ENCODE assay signal across 8 mouse cellular contexts in the genomic region with DNA sequence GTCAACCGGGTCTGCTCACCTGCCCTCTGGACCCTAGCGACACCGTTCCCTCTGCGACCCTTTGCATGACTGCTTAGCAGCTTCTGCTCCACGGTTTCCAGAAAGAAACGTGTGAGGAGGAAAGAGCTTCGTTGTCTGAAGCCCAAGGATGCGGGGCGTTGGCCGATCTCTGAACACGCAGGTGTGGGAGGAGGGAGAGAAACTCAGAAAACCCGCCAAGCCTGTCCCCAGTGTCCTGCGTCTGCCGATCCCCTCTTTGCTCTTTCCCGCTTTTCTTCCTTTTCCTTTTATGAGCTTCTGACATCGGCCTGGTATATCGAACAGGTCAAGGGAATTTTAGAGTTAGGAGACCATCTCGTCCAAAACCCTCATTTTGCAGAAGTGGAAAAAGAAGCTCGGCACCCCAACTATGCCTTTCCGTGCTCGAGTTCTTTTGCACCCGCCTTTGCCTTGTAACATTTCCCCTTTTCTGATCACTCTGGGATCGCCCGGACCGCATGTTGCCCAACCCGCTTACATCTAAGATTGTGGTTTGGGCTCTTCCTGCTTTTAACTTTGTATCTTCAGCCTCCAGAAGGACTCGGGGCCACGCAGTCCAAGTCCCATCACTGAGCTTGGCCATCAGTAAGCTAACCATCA. TPM values are rescaled to one million over a fixed set of nuclear protein-coding genes. Genes with fewer than 3 reads are reported as not detected.
A peak's percentile ranks its signal among the peaks of the same experiment; 100 is the strongest.
DNase-seq lines count a peak whose midpoint lies in the region; ATAC-seq and TF ChIP-seq lines count a peak whose summit lies in the region.

No protein-coding gene starts in this region.

- no peak overlapping the region for H3K27ac ChIP-seq in kidney, embryonic 16.5 days (ENCODE audit: low read length)
- no peak overlapping the region; the same call in 1 of the 2 replicates for H3K27ac ChIP-seq in embryonic fibroblast, embryonic 13.5 days (ENCODE audit: insufficient read depth, low read length)
- H3K27ac ChIP-seq in intestine, embryonic 15.5 days = peak overlapping the region; percentile 62; the same call in 1 of the 2 replicates
- H3K27ac ChIP-seq in stomach, embryonic 14.5 days (ENCODE audit: low read length) = peak overlapping the region; percentile 66; the same call in 1 of the 2 replicates

- no peaks in the 10 kb centered on the region for H3K9me3 ChIP-seq in kidney, embryonic 16.5 days (ENCODE audit: low read length)
- H3K9me3 ChIP-seq in intestine, embryonic 15.5 days = no peaks in the 10 kb centered on the region
- H3K9me3 ChIP-seq in megakaryocyte, embryonic 14.5 days = no peaks in the 10 kb centered on the region
- H3K9me3 ChIP-seq in stomach, embryonic 14.5 days (ENCODE audit: control insufficient read depth, low read depth, low read length) = no peaks in the 10 kb centered on the region

- H3K9ac ChIP-seq in kidney, embryonic 16.5 days (replicated peaks; ENCODE audit: low read length) = peak overlapping the region; percentile 68
- H3K9ac ChIP-seq in intestine, embryonic 15.5 days = peak overlapping the region; percentile 65
- peak overlapping the region; percentile 28 for H3K9ac ChIP-seq in stomach, embryonic 14.5 days (replicated peaks; ENCODE audit: low read depth, low read length)

- peaks cover 32% of the 10 kb centered on the region for H3K4me1 ChIP-seq in kidney, embryonic 16.5 days (ENCODE audit: insufficient read depth, low read length)
- peaks cover 11% of the 10 kb centered on the region for H3K4me1 ChIP-seq in embryonic fibroblast, embryonic 13.5 days (ENCODE audit: control insufficient read depth, insufficient read depth, low read length)
- H3K4me1 ChIP-seq in intestine, embryonic 15.5 days (replicated peaks) = peaks cover 19% of the 10 kb centered on the region
- peaks cover 65% of the 10 kb centered on the region for H3K4me1 ChIP-seq in megakaryocyte, embryonic 14.5 days
- H3K4me1 ChIP-seq in stomach, embryonic 14.5 days (ENCODE audit: control insufficient read depth, insufficient read depth, low read length) = peaks cover 13% of the 10 kb centered on the region

- no peaks in the 10 kb centered on the region for H3K27me3 ChIP-seq in kidney, embryonic 16.5 days (ENCODE audit: insufficient read depth, low read length)
- H3K27me3 ChIP-seq in intestine, embryonic 15.5 days (replicated peaks) = no peaks in the 10 kb centered on the region
- H3K27me3 ChIP-seq in megakaryocyte, embryonic 14.5 days (replicated peaks) = peaks cover 19% of the 10 kb centered on the region
- H3K27me3 ChIP-seq in stomach, embryonic 14.5 days (ENCODE audit: control insufficient read depth, insufficient read depth, low read length) = no peaks in the 10 kb centered on the region

- TF ChIP-seq CTCF in embryonic fibroblast, embryonic 13.5 days (IDR thresholded peaks at IDR 0.05; ENCODE audit: borderline replicate concordance, insufficient read depth, low read length) = no peak

- H3K4me3 ChIP-seq in kidney, embryonic 16.5 days (ENCODE audit: low read length) = peak overlapping the region; percentile 84
- H3K4me3 ChIP-seq in embryonic fibroblast, embryonic 13.5 days (ENCODE audit: insufficient read depth, low read length) = peak overlapping the region; percentile 81
- H3K4me3 ChIP-seq in intestine, embryonic 15.5 days (replicated peaks) = peak overlapping the region; percentile 85
- H3K4me3 ChIP-seq in megakaryocyte, embryonic 14.5 days (replicated peaks) = peak overlapping the region; percentile 95
- H3K4me3 ChIP-seq in stomach, embryonic 14.5 days (ENCODE audit: low read depth, low read length) = peak overlapping the region; percentile 87

- TF ChIP-seq POLR2A in embryonic fibroblast, embryonic 13.5 days (IDR thresholded peaks at IDR 0.05; ENCODE audit: low read depth, low read length) = no peak

- no peak for DNase-seq in kidney, adult 9 months
- DNase-seq in retina, embryonic 14.5 days (ENCODE audit: low spot score) = no peak

- no peak for ATAC-seq in kidney, embryonic 16.5 days (ENCODE audit: low FRiP score, low TSS enrichment)
- ATAC-seq in intestine, embryonic 15.5 days = no peak
- no peak for ATAC-seq in stomach, embryonic 14.5 days (ENCODE audit: insufficient number of reproducible peaks, insufficient read depth, low FRiP score, low read depth)
- ATAC-seq in inflammation-experienced regulatory T-cells, adult 6 months = no peak

- WGBS in kidney, embryonic 16.5 days = 1% methylated on average over 28 of the region's 28 CpGs
- WGBS in intestine, embryonic 15.5 days = under 1% methylated on average over 28 of the region's 28 CpGs
- WGBS in stomach, embryonic 14.5 days = 2% methylated on average over 28 of the region's 28 CpGs

- H3K4me2 ChIP-seq in kidney, embryonic 16.5 days (replicated peaks; ENCODE audit: low read depth, low read length) = peak overlapping the region; percentile 95
- H3K4me2 ChIP-seq in intestine, embryonic 15.5 days (replicated peaks) = peak overlapping the region; percentile 94
- peak overlapping the region; percentile 89 for H3K4me2 ChIP-seq in stomach, embryonic 14.5 days (replicated peaks; ENCODE audit: low read depth, low read length)

- H3K36me3 ChIP-seq in kidney, embryonic 16.5 days (ENCODE audit: insufficient read depth, low read length) = 0 out of 2 replicates have a peak, but pooled peaks cover 7% of the 10 kb centered on the region
- H3K36me3 ChIP-seq in intestine, embryonic 15.5 days = no peaks in the 10 kb centered on the region
- H3K36me3 ChIP-seq in megakaryocyte, embryonic 14.5 days (replicated peaks; ENCODE audit: low read length) = peaks cover 15% of the 10 kb centered on the region
- 0 out of 2 replicates have a peak, but pooled peaks cover 5% of the 10 kb centered on the region for H3K36me3 ChIP-seq in stomach, embryonic 14.5 days (ENCODE audit: control insufficient read depth, insufficient read depth, low read length)

RNA-seq across cellular contexts. Expression of gene E2f8, which starts 0.7 kb away (rescaled TPM):
- polyA plus RNA-seq in kidney, embryonic 16.5 days (2015; fragmentation: Nextera tagmentation; extraction: Ambion mirVana) = 16.5 and 22.4 TPM in 2 replicates
- polyA plus RNA-seq in embryonic fibroblast, embryonic 13.5 days (2011; ENCODE audit: insufficient read length, low read depth, missing spikeins) = 14.8 and 15.5 TPM in 2 replicates
- 22.3 and 23.5 TPM in 2 replicates for polyA plus RNA-seq in intestine, embryonic 15.5 days (2015; fragmentation: Nextera tagmentation; extraction: Ambion mirVana)
- polyA plus RNA-seq in megakaryocyte, embryonic 14.5 days (2012; ENCODE audit: insufficient read depth, low replicate concordance) = 23.0 and 25.1 TPM in 2 replicates
- 23.6 and 25.5 TPM in 2 replicates for polyA plus RNA-seq in stomach, embryonic 14.5 days (2014; fragmentation: Nextera tagmentation; extraction: Ambion mirVana)
- 10 to 100 TPM in 1 of 3 experiments, 1 to 10 TPM in 1, under 1 TPM in 1; 0.75 to 16.1 (median 1.6) TPM for polyA plus RNA-seq in inflammation-experienced regulatory T-cells, adult 6 months (2017; shearing (Covaris generic))

RNA-seq across cellular contexts. Expression of gene Nav2, which starts 26.4 kb away (rescaled TPM):
- polyA plus RNA-seq in kidney, embryonic 16.5 days (2015; fragmentation: Nextera tagmentation; extraction: Ambion mirVana) = 22.6 and 32.8 TPM in 2 replicates
- 18.2 and 18.7 TPM in 2 replicates for polyA plus RNA-seq in embryonic fibroblast, embryonic 13.5 days (2011; ENCODE audit: insufficient read length, low read depth, missing spikeins)
- polyA plus RNA-seq in intestine, embryonic 15.5 days (2015; fragmentation: Nextera tagmentation; extraction: Ambion mirVana) = 17.7 and 19.1 TPM in 2 replicates
- 1.2 and 1.3 TPM in 2 replicates for polyA plus RNA-seq in megakaryocyte, embryonic 14.5 days (2012; ENCODE audit: insufficient read depth, low replicate concordance)
- 32.2 and 41.1 TPM in 2 replicates for polyA plus RNA-seq in stomach, embryonic 14.5 days (2014; fragmentation: Nextera tagmentation; extraction: Ambion mirVana)
- polyA plus RNA-seq in inflammation-experienced regulatory T-cells, adult 6 months (2017; shearing (Covaris generic)) = 10 to 100 TPM; 27.1 to 51.3 (median 35.8) TPM

RNA-seq across cellular contexts. Expression of gene Csrp3, which starts 34.3 kb away (rescaled TPM):
- 4.2 and 5.0 TPM in 2 replicates for polyA plus RNA-seq in kidney, embryonic 16.5 days (2015; fragmentation: Nextera tagmentation; extraction: Ambion mirVana)
- polyA plus RNA-seq in embryonic fibroblast, embryonic 13.5 days (2011; ENCODE audit: insufficient read length, low read depth, missing spikeins) = not detected in 2 replicates
- 0.53 and 0.94 TPM in 2 replicates for polyA plus RNA-seq in intestine, embryonic 15.5 days (2015; fragmentation: Nextera tagmentation; extraction: Ambion mirVana)
- 1.4 TPM in 1 of 2 replicates, not detected in the other for polyA plus RNA-seq in megakaryocyte, embryonic 14.5 days (2012; ENCODE audit: insufficient read depth, low replicate concordance)
- polyA plus RNA-seq in stomach, embryonic 14.5 days (2014; fragmentation: Nextera tagmentation; extraction: Ambion mirVana) = 0.29 and 0.41 TPM in 2 replicates
- not detected for polyA plus RNA-seq in inflammation-experienced regulatory T-cells, adult 6 months (2017; shearing (Covaris generic))

Comparison
In these comparisons a context has a peak if more than half of its experiments do, and no peak if none do; other contexts are left out.
1. H3K27ac ChIP-seq: peak in intestine, embryonic 15.5 days (single experiment) and stomach, embryonic 14.5 days (single experiment); none in kidney, embryonic 16.5 days (single experiment) and embryonic fibroblast, embryonic 13.5 days (single experiment).
2. Peak in every context shown above with its lines, with median percentiles within 50 percentile points of each other: H3K4me2 ChIP-seq, H3K4me3 ChIP-seq and H3K9ac ChIP-seq.